Mouse (Mus musculus): ENCODE data around the gene Platr17. TPM values are rescaled to one million over a fixed set of nuclear protein-coding genes. Genes with fewer than 3 reads are reported as not detected.
"Not testable (repeated sequence)": the region's sequence is repeated elsewhere in the genome, so short reads cannot be mapped to it uniquely, and the experiment has no call there.

Platr17 gene
- total RNA-seq, 2 experiments from 2014 or later: 0.17 to 0.29 TPM

- no peak for ATAC-seq (replicated peaks; ENCODE audit: poor library complexity)
Observed at GRCm38 (mm10) chr17:33902079-33902478, 2.9 kb upstream of the Platr17 start.

DNA sequence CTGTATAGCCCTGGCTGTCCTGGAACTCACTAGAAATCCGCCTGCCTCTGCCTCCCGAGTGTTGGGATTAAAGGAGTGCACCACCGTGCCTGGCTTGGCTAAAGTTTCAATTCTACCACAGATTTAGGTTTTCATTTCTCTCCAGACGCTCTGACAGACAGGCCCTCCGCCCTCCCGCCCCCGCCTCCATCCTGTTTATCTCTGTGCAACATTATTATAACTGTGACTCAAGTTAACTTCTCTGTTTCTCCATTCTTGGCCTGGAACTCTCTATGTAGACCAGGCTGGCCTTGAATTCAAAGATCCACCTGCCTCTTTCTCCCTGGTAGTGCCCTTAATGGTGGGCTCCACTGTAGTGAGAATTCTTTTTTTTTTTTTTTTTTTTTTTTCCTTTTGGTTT lies 2.4 kb upstream of the Platr17 start:
- peak; percentile 49; the same call in 1 of the 2 replicates for ATAC-seq (replicated peaks; ENCODE audit: poor library complexity)

GRCm38 (mm10) chr17:33903911-33904651 lies 854 bp upstream of the Platr17 start:
- not testable (repeated sequence) for ATAC-seq (replicated peaks; ENCODE audit: poor library complexity)

DNA sequence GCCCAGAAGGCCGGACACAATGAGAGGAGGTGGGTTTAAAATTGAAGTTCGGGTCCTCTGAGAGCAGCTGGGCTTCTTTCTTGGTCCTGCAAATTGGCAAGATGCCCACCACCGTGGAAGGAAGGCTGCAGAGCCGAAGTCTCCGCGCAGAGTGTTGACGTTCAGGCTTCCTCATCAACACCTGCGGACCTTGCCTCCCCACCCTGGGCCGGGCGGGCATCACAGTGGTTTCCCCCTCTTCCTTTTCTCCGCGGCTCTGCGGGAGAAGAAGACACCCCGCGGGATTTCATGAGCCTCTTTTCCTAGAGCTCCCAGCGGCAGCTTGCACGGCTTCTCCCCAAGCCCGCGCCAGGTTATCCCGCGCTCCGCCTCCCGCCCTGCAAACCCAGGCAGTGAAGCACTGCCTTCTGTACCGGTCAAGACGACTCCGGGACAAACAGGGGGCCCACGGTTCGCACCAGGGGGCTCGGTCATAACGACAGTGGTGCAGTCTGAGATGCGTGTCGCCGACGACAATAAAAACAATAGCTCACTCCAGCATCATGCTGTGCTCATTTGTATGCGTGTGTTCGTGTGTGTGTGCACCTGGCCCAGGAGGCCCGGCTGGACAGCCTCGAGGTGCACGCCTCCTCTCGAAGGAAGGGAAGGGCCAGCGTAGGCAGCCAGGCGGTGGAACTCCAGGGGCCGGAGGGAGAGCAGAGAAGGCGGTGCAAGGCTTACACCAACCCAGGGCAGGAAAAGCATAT lies 3.6 kb downstream of the Platr17 start:
- ATAC-seq (replicated peaks; ENCODE audit: poor library complexity): peak; percentile 33

GRCm38 (mm10) chr17:33909077-33909868 lies 4.3 kb downstream of the Platr17 start, which contains the start of gene Daxx:
Gene Daxx (plus strand): TSS chr17:33909414.
- ATAC-seq (replicated peaks; ENCODE audit: poor library complexity): peak; percentile 90

- ATAC-seq (replicated peaks; ENCODE audit: poor library complexity): peak; percentile 12; the same call in 1 of the 2 replicates
Observed at GRCm38 (mm10) chr17:33909869-33910250, 4.9 kb downstream of the Platr17 start.

DNA sequence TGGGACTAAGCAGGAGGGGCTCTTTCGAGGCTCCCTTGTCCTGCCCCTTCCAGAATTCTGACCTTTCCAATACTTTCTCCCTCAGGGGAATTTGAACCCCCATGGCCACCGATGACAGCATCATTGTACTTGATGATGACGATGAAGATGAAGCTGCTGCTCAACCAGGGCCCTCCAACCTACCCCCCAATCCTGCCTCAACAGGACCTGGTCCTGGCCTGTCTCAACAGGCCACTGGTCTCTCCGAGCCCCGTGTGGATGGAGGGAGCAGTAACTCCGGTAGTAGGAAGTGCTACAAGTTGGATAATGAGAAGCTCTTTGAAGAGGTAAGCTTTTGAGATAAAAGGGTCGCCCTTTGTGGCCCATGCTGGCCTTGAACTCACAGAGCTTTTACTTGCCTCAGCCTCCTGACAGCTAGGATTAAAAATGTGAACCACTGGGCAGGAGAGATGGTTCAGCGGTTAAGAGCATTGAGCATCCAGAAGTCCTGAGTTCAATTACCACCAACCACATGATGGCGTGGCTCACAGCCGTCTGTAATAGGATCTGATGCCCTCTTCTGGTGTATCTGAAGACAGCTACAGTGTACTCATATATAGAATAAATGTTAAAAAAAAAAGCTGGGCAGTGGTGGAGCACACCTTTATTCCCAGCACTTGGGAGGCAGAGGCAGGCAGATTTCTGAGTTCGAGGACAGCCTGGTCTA lies 5.6 kb downstream of the Platr17 start:
- no peak for ATAC-seq (replicated peaks; ENCODE audit: poor library complexity)

GRCm38 (mm10) chr17:33911052-33911812 lies 6.3 kb downstream of the Platr17 start:
- ATAC-seq (replicated peaks; ENCODE audit: poor library complexity): no peak

DNA sequence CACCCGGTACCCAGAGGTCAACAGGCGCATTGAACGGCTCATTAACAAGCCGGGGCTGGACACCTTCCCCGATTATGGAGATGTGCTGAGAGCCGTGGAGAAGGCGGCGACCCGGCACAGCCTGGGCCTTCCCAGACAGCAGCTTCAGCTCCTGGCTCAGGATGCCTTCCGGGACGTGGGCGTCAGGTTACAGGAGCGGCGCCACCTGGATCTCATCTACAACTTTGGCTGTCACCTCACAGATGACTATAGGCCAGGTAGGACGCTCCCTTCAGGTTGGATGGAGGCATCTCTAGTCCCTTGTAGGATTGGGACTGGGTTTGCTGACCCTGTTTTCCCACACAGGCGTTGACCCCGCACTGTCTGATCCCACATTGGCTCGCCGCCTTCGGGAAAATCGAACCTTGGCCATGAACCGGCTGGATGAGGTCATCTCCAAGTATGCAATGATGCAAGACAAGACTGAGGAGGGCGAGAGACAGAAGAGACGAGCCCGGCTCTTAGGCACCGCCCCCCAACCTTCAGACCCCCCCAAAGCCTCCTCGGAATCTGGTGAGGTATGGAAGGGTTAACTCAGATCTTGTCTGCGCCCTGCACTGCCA lies 7.0 kb downstream of the Platr17 start:
- no peak for ATAC-seq (replicated peaks; ENCODE audit: poor library complexity)

GRCm38 (mm10) chr17:33913264-33913663 lies 8.3 kb downstream of the Platr17 start:
- no peak for ATAC-seq (replicated peaks; ENCODE audit: poor library complexity)

- ATAC-seq (replicated peaks; ENCODE audit: poor library complexity): no peak
Observed at GRCm38 (mm10) chr17:33913905-33914304, 9.0 kb downstream of the Platr17 start.

- no peak for ATAC-seq (replicated peaks; ENCODE audit: poor library complexity)
Observed at GRCm38 (mm10) chr17:33914969-33915391, 10.0 kb downstream of the Platr17 start.

GRCm38 (mm10) chr17:33915671-33916250 lies 10.8 kb downstream of the Platr17 start, which contains the start of the genes Tapbp and Zbtb22:
Gene Tapbp (plus strand): TSS chr17:33915899.
Gene Zbtb22 (plus strand): TSS chr17:33915904.
- peak; percentile 67 for ATAC-seq (replicated peaks; ENCODE audit: poor library complexity)

GRCm38 (mm10) chr17:33916294-33916693 lies 11.4 kb downstream of the Platr17 start:
- no peak for ATAC-seq (replicated peaks; ENCODE audit: poor library complexity)

GRCm38 (mm10) chr17:33916847-33917655 lies 12.1 kb downstream of the Platr17 start:
- ATAC-seq (replicated peaks; ENCODE audit: poor library complexity): no peak

GRCm38 (mm10) chr17:33917656-33918292 lies 12.8 kb downstream of the Platr17 start:
- ATAC-seq (replicated peaks; ENCODE audit: poor library complexity): no peak

Data from megakaryocyte progenitor cell, adult 5-6 weeks (primary cell).